Mouse (Mus musculus): ENCODE data around the gene Gm9049. TPM values are rescaled to one million over a fixed set of nuclear protein-coding genes. Genes with fewer than 3 reads are reported as not detected.
"Not testable (repeated sequence)": the region's sequence is repeated elsewhere in the genome, so short reads cannot be mapped to it uniquely, and the experiment has no call there.

Gene Gm9049
- polyA plus RNA-seq (2012; rRNA removed): not detected in 2 replicates

DNA sequence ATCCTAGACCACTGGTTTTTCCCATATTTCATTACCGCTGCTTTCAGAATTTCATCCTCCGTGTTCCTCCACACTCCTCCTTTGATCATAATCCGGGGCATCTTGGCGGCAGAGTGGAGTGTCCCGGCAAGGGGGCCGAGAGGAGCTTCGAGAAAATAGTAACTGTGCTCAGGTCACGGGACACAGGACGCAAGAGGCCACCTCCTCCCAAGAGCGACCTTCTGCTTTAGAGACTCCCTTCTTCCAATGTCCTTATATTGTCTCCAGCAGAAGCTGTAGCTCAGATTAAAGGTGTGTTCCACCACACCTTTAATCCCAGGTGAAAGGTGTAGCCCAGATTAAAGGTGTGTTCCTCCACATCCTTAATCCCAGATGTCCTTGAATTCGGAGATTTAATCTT, at the start of gene Gm9049:
Gene Gm9049, minus strand, starts transcription at position 101 of the 400 bp plus-strand sequence.
- not testable (repeated sequence) for H3K4me1 ChIP-seq (ENCODE audit: control insufficient read depth, insufficient read depth, low read length); H3K36me3 ChIP-seq (ENCODE audit: control insufficient read depth, insufficient read depth, low read length); H3K27ac ChIP-seq (ENCODE audit: control insufficient read depth, insufficient read depth, low read depth, low read length); H3K4me3 ChIP-seq (ENCODE audit: control insufficient read depth, low read depth, low read length); H3K27me3 ChIP-seq (ENCODE audit: control insufficient read depth, insufficient read depth, low read length)

DNA sequence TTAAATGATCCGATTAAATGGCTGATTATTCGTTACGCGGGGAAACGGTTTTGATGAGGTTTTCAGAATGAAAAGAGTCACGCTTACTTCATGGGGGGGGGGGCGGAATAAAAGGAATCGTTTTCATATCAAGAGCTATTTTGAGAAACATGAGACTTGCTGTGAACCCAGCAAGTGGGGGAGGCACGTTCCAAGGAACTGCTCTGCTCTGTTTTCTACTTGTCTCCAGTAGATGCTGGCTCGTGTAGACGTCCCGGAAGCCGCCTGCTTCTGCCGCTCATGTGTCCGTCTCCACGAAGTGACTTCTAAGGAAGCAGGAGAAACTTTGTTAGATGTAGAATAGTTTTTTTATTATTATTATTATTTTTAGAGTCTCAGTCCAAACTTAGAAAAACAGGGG, 46.0 kb upstream of the Gm9049 start:
- H3K36me3 ChIP-seq (ENCODE audit: control insufficient read depth, insufficient read depth, low read length): no peaks in the 10 kb centered on the region
- H3K27ac ChIP-seq (ENCODE audit: control insufficient read depth, insufficient read depth, low read depth, low read length): no peak overlapping the region
- TF ChIP-seq POLR2A (IDR thresholded peaks at IDR 0.05; ENCODE audit: control insufficient read depth, low read depth, low read length): no peak
- TF ChIP-seq CTCF (IDR thresholded peaks at IDR 0.05; ENCODE audit: control insufficient read depth, insufficient read depth, insufficient replicate concordance, low read depth, low read length): no peak
- peaks cover 8% of the 10 kb centered on the region for H3K4me1 ChIP-seq (ENCODE audit: control insufficient read depth, insufficient read depth, low read length)
- H3K27me3 ChIP-seq (ENCODE audit: control insufficient read depth, insufficient read depth, low read length): no peaks in the 10 kb centered on the region
- peak overlapping the region; percentile 76; the same call in 1 of the 2 replicates for H3K4me3 ChIP-seq (ENCODE audit: control insufficient read depth, low read depth, low read length)

DNA sequence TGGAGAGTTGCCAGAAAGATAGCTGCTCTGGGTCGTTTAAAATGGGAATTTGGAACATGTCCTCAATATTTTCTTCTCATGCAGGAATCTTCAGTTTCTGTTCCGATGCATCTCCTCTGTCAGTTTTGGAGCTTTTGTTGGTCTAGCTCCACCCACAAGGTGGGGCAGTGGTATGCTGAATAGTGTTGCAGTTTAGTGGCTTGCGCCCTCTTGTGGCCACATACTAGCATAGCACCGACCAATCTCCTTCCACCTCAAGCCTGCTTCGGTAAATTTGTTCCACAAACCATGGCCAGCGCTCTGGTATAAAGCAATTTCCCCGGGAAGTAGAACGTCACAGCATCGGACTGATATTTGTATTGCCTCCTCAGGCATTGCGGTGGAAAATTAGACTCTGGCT, 16.5 kb upstream of the Gm9049 start:
- H3K4me3 ChIP-seq (ENCODE audit: control insufficient read depth, low read depth, low read length): no peak overlapping the region
- TF ChIP-seq CTCF (IDR thresholded peaks at IDR 0.05; ENCODE audit: control insufficient read depth, insufficient read depth, insufficient replicate concordance, low read depth, low read length): peak; percentile 96
- no peak for TF ChIP-seq POLR2A (IDR thresholded peaks at IDR 0.05; ENCODE audit: control insufficient read depth, low read depth, low read length)
- no peaks in the 10 kb centered on the region for H3K27me3 ChIP-seq (ENCODE audit: control insufficient read depth, insufficient read depth, low read length)

DNA sequence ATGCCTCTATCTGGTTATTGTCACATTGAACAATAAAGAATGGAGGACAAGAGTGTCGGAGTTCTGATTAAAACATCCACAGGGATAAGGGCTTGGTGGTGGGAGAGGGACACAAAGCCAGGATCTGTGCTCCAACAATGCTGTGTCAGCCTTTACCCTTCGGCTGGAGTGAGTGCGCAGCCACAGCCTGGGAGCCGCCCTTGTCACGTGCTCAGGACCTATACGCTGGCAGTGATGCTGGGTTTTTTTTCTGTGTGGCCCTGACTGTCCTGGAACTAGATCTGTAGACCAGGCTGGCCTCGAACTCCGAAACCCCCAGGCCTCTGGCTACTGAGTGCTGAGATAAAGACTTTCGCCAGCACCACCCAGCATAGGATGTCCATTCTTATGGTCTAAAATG, 15.6 kb upstream of the Gm9049 start:
- TF ChIP-seq CTCF (IDR thresholded peaks at IDR 0.05; ENCODE audit: control insufficient read depth, insufficient read depth, insufficient replicate concordance, low read depth, low read length) (no peak), POLR2A (IDR thresholded peaks at IDR 0.05; ENCODE audit: control insufficient read depth, low read depth, low read length) (no peak)
- Histone ChIP-seq H3K4me3 (ENCODE audit: control insufficient read depth, low read depth, low read length) (no peak overlapping the region), H3K4me1 (ENCODE audit: control insufficient read depth, insufficient read depth, low read length) (peaks cover 5% of the 10 kb centered on the region), H3K27ac (ENCODE audit: control insufficient read depth, insufficient read depth, low read depth, low read length) (no peak overlapping the region), H3K27me3 (ENCODE audit: control insufficient read depth, insufficient read depth, low read length) (no peaks in the 10 kb centered on the region), H3K36me3 (ENCODE audit: control insufficient read depth, insufficient read depth, low read length) (no peaks in the 10 kb centered on the region)

More for the DNA sequence above, 16.5 kb upstream of the Gm9049 start:
- no peak overlapping the region for H3K27ac ChIP-seq (ENCODE audit: control insufficient read depth, insufficient read depth, low read depth, low read length)
- H3K4me1 ChIP-seq (ENCODE audit: control insufficient read depth, insufficient read depth, low read length): peaks cover 5% of the 10 kb centered on the region
- H3K36me3 ChIP-seq (ENCODE audit: control insufficient read depth, insufficient read depth, low read length): no peaks in the 10 kb centered on the region

DNA sequence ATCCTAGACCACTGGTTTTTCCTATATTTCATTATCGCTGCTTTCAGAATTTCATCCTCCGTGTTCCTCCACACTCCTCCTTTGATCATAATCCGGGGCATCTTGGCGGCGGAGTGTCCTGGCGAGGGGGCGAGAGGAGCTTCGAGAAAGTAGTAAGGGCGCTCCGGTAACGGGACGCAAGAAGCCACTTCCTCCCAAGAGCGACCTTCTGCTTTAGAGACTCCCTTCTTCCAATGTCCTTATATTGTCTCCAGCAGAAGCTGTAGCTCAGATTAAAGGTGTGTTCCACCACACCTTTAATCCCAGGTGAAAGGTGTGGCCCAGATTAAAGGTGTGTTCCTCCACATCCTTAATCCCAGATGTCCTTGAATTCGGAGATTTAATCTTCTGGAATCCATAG, 5.3 kb downstream of the Gm9049 start, which contains the start of gene Gm9048:
Gene Gm9048, minus strand, starts transcription at position 101 of the 400 bp plus-strand sequence.
- H3K4me3 ChIP-seq (ENCODE audit: control insufficient read depth, low read depth, low read length); H3K27me3 ChIP-seq (ENCODE audit: control insufficient read depth, insufficient read depth, low read length); H3K36me3 ChIP-seq (ENCODE audit: control insufficient read depth, insufficient read depth, low read length); H3K4me1 ChIP-seq (ENCODE audit: control insufficient read depth, insufficient read depth, low read length); H3K27ac ChIP-seq (ENCODE audit: control insufficient read depth, insufficient read depth, low read depth, low read length): not testable (repeated sequence)

DNA sequence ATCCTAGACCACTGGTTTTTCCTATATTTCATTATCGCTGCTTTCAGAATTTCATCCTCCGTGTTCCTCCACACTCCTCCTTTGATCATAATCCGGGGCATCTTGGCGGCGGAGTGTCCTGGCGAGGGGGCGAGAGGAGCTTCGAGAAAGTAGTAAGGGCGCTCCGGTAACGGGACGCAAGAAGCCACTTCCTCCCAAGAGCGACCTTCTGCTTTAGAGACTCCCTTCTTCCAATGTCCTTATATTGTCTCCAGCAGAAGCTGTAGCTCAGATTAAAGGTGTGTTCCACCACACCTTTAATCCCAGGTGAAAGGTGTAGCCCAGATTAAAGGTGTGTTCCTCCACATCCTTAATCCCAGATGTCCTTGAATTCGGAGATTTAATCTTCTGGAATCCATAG, 10.8 kb downstream of the Gm9049 start, which contains the start of gene Gm9046:
Gene Gm9046, minus strand, starts transcription at position 101 of the 400 bp plus-strand sequence.
- not testable (repeated sequence) for H3K4me1 ChIP-seq (ENCODE audit: control insufficient read depth, insufficient read depth, low read length); H3K4me3 ChIP-seq (ENCODE audit: control insufficient read depth, low read depth, low read length); H3K27ac ChIP-seq (ENCODE audit: control insufficient read depth, insufficient read depth, low read depth, low read length); H3K27me3 ChIP-seq (ENCODE audit: control insufficient read depth, insufficient read depth, low read length); H3K36me3 ChIP-seq (ENCODE audit: control insufficient read depth, insufficient read depth, low read length)

DNA sequence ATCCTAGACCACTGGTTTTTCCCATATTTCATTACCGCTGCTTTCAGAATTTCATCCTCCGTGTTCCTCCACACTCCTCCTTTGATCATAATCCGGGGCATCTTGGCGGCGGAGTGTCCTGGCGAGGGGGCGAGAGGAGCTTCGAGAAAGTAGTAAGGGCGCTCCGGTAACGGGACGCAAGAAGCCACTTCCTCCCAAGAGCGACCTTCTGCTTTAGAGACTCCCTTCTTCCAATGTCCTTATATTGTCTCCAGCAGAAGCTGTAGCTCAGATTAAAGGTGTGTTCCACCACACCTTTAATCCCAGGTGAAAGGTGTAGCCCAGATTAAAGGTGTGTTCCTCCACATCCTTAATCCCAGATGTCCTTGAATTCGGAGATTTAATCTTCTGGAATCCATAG, 16.2 kb downstream of the Gm9049 start, which contains the start of gene Gm9045:
Gene Gm9045, minus strand, starts transcription at position 101 of the 400 bp plus-strand sequence.
- not testable (repeated sequence) for H3K27ac ChIP-seq (ENCODE audit: control insufficient read depth, insufficient read depth, low read depth, low read length); H3K27me3 ChIP-seq (ENCODE audit: control insufficient read depth, insufficient read depth, low read length); H3K4me3 ChIP-seq (ENCODE audit: control insufficient read depth, low read depth, low read length)

DNA sequence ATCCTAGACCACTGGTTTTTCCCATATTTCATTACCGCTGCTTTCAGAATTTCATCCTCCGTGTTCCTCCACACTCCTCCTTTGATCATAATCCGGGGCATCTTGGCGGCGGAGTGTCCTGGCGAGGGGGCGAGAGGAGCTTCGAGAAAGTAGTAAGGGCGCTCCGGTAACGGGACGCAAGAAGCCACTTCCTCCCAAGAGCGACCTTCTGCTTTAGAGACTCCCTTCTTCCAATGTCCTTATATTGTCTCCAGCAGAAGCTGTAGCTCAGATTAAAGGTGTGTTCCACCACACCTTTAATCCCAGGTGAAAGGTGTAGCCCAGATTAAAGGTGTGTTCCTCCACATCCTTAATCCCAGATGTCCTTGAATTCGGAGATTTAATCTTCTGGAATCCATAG, 21.6 kb downstream of the Gm9049 start, which contains the start of gene Gm9044:
Gene Gm9044, minus strand, starts transcription at position 101 of the 400 bp plus-strand sequence.
- not testable (repeated sequence) for H3K27ac ChIP-seq (ENCODE audit: control insufficient read depth, insufficient read depth, low read depth, low read length); H3K27me3 ChIP-seq (ENCODE audit: control insufficient read depth, insufficient read depth, low read length); H3K4me1 ChIP-seq (ENCODE audit: control insufficient read depth, insufficient read depth, low read length); H3K4me3 ChIP-seq (ENCODE audit: control insufficient read depth, low read depth, low read length); H3K36me3 ChIP-seq (ENCODE audit: control insufficient read depth, insufficient read depth, low read length)

More for the DNA sequence above, 16.2 kb downstream of the Gm9049 start, which contains the start of gene Gm9045:
- not testable (repeated sequence) for H3K36me3 ChIP-seq (ENCODE audit: control insufficient read depth, insufficient read depth, low read length); H3K4me1 ChIP-seq (ENCODE audit: control insufficient read depth, insufficient read depth, low read length)

DNA sequence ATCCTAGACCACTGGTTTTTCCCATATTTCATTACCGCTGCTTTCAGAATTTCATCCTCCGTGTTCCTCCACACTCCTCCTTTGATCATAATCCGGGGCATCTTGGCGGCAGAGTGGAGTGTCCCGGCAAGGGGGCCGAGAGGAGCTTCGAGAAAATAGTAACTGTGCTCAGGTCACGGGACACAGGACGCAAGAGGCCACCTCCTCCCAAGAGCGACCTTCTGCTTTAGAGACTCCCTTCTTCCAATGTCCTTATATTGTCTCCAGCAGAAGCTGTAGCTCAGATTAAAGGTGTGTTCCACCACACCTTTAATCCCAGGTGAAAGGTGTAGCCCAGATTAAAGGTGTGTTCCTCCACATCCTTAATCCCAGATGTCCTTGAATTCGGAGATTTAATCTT, 27.0 kb downstream of the Gm9049 start, which contains the start of gene Gm9040:
Gene Gm9040, minus strand, starts transcription at position 101 of the 400 bp plus-strand sequence.
- H3K36me3 ChIP-seq (ENCODE audit: control insufficient read depth, insufficient read depth, low read length); H3K4me1 ChIP-seq (ENCODE audit: control insufficient read depth, insufficient read depth, low read length); H3K27ac ChIP-seq (ENCODE audit: control insufficient read depth, insufficient read depth, low read depth, low read length); H3K4me3 ChIP-seq (ENCODE audit: control insufficient read depth, low read depth, low read length); H3K27me3 ChIP-seq (ENCODE audit: control insufficient read depth, insufficient read depth, low read length): not testable (repeated sequence)

Measured in testis, adult 2 months (tissue).